Mouse (Mus musculus) bone marrow, adult 2 months (tissue): ENCODE data around the gene Hist1h3e. TPM values are rescaled to one million over a fixed set of nuclear protein-coding genes. Genes with fewer than 3 reads are reported as not detected.
A peak's percentile ranks its signal among the peaks of the same experiment; 100 is the strongest.

ENCODE experiments used
- H3K27ac ChIP-seq: fragments of 200-500 bp; 2 replicates; pipeline ENCODE4 v1.5.1; 2012; ENCODE audit warnings: low read depth, mild to moderate bottlenecking, control low read depth, inconsistent platforms, low read length; ENCODE audit not compliant: control insufficient read depth, poor library complexity, insufficient read depth
- H3K4me1 ChIP-seq: fragments of 200-500 bp; 2 replicates; pipeline ENCODE4 v1.6.1; 2011; ENCODE audit warnings: low read length; ENCODE audit not compliant: control insufficient read depth, insufficient read depth
- H3K4me3 ChIP-seq: fragments of 200-500 bp; replicated peaks from 2 replicates; pipeline ENCODE3; 2011; ENCODE audit warnings: mild to moderate bottlenecking, low read depth, low read length, control low read depth; ENCODE audit not compliant: control insufficient read depth
- CTCF ChIP-seq: fragments of 200-500 bp; IDR thresholded peaks from 2 replicates; pipeline ENCODE4 v1.5.1; 2011; ENCODE audit warnings: low read length, control low read depth; ENCODE audit not compliant: control insufficient read depth, insufficient read depth
- POLR2A ChIP-seq: fragments of 200-500 bp; IDR thresholded peaks from 2 replicates; pipeline ENCODE4 v1.6.1; 2011; ENCODE audit warnings: low read depth, mild to moderate bottlenecking, control low read depth, low read length, borderline replicate concordance; ENCODE audit not compliant: control insufficient read depth
- WGBS: fragments of 180-500 bp; shearing (Covaris S2); methylation state at CpG from one replicate; pipeline ENCODE4 v1.1.7; 2018; 5-methylcytosine and 5-hydroxymethylcytosine counted together
- polyA plus RNA-seq: library from polyadenylated mRNA; stranded (reverse); fragments of >200 nt; gene quantifications from 2 replicates; pipeline ENCODE4 v1.2.4, GENCODE M21; 2011; ENCODE audit warnings: low replicate concordance; ENCODE audit not compliant: missing spikeins, insufficient read depth, insufficient read length

The Hist1h3e gene
- polyA plus RNA-seq, 1 experiment, result 12.9 TPM

DNA sequence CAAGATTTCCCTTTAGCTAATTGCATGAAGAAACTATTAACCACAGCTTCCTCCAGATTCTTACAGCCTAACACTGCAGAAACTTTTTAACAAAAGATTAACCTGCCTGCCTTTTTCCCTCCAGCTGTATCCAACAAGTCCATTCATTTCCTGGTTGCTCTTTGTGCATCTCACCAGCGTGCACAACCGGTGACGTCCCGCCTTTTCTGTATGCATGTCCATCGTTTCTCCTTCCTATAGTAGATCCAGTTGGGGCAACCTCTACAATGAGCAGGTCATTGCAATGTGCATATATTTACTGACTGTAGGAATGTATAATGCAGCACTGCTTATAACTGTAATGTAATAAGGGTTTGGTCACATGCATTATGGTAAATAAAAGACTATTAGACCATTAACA is 38.2 kb downstream of the Hist1h3e start:
- H3K4me3 ChIP-seq, result no peak overlapping the region
- H3K4me1 ChIP-seq, result no peaks in the 10 kb centered on the region; the same call in 1 of the 2 replicates
- H3K27ac ChIP-seq, result no peak overlapping the region
- WGBS, result 43% methylated on average over 5 of the region's 5 CpGs
- no peak for TF ChIP-seq POLR2A
- TF ChIP-seq CTCF, result no peak

DNA sequence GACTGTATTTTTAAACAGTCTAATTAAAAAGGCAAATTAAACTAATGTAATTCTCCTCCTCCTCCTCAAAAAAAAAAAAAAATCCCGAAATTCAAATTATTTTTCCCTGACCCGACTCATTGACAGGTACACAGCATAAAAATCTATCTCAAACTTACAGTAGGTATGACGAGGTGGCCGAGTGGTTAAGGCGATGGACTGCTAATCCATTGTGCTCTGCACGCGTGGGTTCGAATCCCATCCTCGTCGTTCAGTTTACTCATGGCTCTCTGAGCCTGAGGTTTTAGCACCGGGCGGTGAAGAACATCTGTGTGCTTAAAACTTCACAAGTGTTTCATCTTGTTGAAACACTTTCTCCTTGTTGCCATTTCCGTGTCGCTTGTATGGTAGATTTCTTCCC is 40.5 kb downstream of the Hist1h3e start:
- TF ChIP-seq CTCF (no peak), POLR2A (no peak)
- WGBS, result 1% methylated on average over 14 of the region's 14 CpGs
- no peak overlapping the region for H3K4me3 ChIP-seq
- H3K27ac ChIP-seq, result no peak overlapping the region
- H3K4me1 ChIP-seq, result no peaks in the 10 kb centered on the region; the same call in 1 of the 2 replicates

DNA sequence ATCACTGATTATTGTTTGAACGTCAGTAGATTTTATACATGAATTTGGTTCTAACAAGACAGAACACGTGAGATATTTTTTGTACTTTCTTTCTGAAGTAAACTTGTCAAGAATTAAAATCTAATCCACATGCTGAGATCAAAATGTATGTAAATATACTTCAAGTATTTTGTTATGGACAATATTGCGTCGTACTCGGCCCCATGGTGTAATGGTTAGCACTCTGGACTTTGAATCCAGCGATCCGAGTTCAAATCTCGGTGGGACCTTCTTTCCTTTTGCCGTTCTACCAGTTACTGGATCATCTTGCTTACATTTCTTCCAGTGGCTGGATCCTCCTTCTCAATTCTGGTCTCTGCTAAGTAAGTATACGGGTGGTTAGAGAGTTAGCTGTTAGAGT is 42.8 kb downstream of the Hist1h3e start:
- WGBS, result 1% methylated on average over 10 of the region's 10 CpGs
- no peak overlapping the region for H3K27ac ChIP-seq
- H3K4me1 ChIP-seq, result no peaks in the 10 kb centered on the region; the same call in 1 of the 2 replicates
- no peak overlapping the region for H3K4me3 ChIP-seq
- TF ChIP-seq POLR2A, result no peak
- no peak for TF ChIP-seq CTCF

DNA sequence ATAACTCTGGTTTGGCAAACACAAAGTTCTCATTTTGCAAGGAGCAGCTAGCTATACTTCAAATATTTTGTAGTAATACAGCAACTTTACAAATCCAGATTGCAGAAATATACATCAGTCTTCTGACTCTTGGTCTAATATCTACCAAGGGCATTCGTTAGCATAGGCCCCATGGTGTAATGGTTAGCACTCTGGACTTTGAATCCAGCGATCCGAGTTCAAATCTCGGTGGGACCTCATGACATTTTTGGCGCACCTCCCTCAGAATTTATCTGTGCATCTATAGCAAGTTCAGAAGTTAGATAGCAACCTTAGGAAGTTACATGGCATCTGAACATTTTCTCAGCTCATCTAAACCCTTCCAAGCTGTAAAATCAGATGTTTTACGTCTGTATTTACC is 43.3 kb downstream of the Hist1h3e start:
- H3K4me1 ChIP-seq, result no peaks in the 10 kb centered on the region; the same call in 1 of the 2 replicates
- H3K27ac ChIP-seq, result no peak overlapping the region
- no peak overlapping the region for H3K4me3 ChIP-seq
- WGBS, result under 1% methylated on average over 6 of the region's 6 CpGs
- TF ChIP-seq CTCF (no peak), POLR2A (no peak)

DNA sequence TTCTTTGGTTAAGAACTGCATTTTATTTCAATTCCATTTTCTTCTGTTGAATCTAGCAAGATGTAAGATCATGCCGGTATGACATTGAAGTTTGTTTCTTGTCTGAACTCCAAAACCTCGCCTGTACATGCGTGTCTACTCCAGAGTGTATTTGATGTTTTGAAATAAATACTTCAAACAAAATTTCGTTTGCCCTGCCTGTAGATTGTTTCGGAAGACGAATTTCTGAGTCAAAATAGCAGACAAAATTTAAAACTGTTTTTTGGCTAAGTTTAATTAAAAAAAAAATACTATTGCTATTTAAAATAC is 43.9 kb downstream of the Hist1h3e start:
- TF ChIP-seq POLR2A (no peak), CTCF (no peak)
- Histone ChIP-seq H3K4me3 (peak overlapping the region; percentile 43), H3K4me1 (no peaks in the 10 kb centered on the region; the same call in 1 of the 2 replicates), H3K27ac (no peak overlapping the region)
- WGBS, result under 1% methylated on average over 6 of the region's 6 CpGs

DNA sequence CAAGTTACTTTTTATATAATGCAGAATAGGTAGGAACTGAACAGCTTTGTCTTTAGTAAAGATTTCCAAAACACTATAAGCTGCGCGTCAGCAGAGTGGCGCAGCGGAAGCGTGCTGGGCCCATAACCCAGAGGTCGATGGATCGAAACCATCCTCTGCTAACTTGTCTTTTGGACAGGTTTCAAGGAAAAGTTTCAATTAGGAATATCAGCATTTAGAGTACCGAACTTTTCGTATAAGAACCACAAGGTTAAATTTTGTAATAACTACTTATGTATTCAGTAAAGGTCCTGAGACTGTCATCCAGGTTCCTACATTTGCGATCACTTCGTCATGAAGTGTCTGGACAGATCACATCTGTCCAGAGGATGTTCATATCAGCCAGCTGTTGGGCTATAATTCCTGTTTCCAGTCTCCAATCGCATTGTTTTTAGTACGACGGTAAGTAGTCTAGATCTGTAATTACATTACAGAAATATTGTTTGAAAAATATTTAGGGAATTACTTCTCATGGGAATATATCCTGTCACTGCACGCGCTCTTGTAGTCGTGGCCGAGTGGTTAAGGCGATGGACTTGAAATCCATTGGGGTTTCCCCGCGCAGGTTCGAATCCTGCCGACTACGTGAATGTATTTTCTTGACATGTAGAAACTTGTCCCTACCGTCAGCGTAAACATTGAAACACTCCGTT is 44.4 kb downstream of the Hist1h3e start:
- WGBS, result under 1% methylated on average over 27 of the region's 27 CpGs
- H3K4me1 ChIP-seq, result no peaks in the 10 kb centered on the region; the same call in 1 of the 2 replicates
- peak overlapping the region; percentile 65 for H3K4me3 ChIP-seq
- H3K27ac ChIP-seq, result no peak overlapping the region
- TF ChIP-seq POLR2A (no peak), CTCF (no peak)

DNA sequence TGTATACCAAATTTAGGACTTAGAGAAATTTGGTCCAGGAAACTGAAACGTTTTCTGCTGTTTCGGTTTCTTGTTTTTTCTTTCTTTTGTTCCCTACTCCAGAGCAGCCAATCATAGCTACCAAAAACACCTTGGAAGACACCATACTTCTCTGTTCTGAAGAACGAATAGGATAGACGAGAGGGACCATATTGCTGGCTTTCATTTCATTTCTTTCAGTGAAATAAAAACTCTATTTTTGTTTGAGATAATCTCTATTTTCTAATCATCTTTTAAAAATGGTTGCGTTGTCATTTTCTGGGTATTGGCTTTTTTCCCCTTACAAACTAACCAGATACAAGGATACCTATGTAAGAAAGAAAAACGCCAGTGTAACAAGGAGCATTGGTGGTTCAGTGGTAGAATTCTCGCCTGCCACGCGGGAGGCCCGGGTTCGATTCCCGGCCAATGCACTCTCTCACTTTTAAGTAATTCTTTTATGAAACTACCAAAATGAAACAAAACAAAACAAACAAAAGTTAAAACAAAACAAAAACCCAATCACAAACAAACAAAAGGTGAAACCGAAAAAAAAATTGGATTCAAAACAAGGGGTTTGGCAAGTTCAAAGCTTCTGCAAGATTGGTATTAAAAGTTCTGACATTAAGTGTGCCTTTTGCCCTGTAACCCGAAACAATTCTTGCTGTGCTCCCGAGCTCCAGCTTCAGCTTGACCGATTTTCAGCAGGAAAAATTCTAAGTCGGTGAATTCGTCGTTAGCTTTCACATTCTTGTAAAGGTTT is 45.2 kb downstream of the Hist1h3e start:
- TF ChIP-seq CTCF (no peak), POLR2A (no peak)
- peak overlapping the region; percentile 65 for H3K4me3 ChIP-seq
- WGBS, result under 1% methylated on average over 19 of the region's 19 CpGs
- no peaks in the 10 kb centered on the region; the same call in 1 of the 2 replicates for H3K4me1 ChIP-seq
- no peak overlapping the region for H3K27ac ChIP-seq

DNA sequence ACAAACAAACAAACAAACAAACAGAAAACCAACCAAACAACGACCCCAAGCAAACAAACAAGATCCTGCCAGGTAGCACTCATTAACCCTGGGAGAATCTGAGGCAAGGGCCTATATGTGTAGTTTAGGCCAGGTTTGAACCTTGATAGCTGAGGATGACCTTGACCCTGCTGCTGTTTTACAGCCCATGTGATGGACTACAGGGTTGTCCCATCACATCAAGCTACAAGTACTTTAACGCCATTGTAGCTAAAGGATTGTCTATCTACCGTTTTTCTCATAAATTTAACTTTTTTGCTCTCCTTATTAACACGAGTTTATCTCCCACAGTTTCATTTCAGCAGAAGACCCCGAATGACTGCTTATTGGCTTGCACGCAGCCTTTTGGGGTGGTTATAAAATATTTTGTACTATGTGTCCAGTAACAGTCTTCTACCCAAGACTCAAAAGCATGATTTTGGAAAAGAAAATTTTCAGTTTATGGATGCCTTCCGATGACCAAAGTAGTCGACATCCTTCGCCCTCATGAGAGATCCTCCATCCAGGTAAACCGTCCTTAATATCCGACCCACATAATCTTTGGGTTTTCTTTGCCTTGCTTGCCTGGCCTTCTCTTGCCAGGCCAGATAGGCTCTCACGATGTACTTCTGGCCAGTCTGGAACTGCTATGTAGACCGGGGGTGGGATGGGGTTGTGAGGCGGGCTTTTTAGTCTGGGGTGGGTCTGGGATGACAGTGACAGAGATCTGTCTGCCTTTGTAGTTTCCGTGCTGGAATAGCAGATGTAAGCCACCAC is 46.1 kb downstream of the Hist1h3e start:
- TF ChIP-seq POLR2A (no peak), CTCF (no peak)
- WGBS, result 72% methylated on average over 15 of the region's 15 CpGs
- Histone ChIP-seq H3K4me3 (no peak overlapping the region), H3K4me1 (no peaks in the 10 kb centered on the region; the same call in 1 of the 2 replicates), H3K27ac (no peak overlapping the region)
